Mouse (Mus musculus) embryo, embryonic 9.5 days (tissue): Measurements from ENCODE around the gene Cadps.
"Not testable (repeated sequence)": the region's sequence is repeated elsewhere in the genome, so short reads cannot be mapped to it uniquely, and the experiment has no call there.

Experiments
- DNase-seq: peaks from one replicate; pipeline ENCODE4 v3.0.0-alpha.2; 2017; ENCODE audit errors: extremely low spot score

Gene Cadps

DNA sequence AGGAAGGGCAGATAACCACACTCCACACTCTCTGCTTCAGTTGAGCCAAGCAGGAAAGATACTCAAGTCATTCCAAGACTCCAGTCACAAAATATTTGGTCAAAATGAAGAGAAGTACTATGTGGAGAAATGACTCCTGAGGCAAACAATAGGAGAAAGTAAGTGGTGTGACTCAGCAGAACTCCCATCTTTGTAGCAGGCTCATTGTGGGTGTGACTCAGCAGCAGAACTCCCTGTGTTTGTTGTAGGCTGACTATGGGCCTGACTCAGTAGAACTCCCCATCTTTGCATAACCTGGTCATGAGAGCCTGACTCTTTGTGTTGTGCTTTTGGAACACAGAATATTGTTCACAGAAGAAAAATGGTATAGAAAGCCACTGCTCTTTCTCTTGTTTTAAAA, 231.1 kb downstream of the Cadps start:
- DNase-seq = no peak

DNA sequence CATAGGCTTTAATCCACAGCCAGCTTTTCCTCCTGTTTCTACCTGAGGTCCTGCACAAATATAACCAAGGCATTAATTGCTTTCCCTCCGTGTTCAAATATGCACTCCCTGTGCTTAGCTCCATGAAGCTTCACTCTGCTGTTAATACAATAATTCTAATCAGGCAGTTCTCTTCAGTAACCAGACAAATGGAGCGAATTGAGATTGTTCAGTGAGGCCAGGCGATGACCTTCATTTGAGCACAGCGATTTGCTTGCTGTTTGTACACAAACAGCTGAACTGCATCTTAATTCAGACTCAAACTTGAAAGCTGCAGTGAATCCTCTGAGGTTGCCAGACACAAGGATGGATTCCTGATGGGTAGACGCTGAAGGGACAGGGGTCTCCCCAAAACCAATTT, 239.3 kb downstream of the Cadps start:
- DNase-seq = no peak

DNA sequence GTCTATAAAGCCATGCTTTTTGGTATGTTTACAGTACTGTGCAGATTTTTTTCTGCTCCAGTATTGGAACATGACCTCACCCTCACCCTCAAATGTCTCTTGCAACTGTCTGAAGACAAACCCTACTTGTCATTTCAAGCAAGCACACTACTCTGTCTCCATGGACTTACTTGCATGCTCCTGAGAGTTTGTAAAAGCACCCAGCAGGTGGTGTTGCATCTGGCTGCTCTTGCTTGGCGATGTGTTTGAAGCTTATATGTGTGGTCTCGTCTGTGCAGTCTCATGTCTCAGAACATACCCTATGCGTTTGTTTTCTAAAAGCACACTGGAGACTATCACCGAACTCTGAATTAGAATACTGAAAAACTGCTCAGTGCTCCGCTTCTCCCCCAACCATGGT, 241.2 kb downstream of the Cadps start:
- DNase-seq = no peak

DNA sequence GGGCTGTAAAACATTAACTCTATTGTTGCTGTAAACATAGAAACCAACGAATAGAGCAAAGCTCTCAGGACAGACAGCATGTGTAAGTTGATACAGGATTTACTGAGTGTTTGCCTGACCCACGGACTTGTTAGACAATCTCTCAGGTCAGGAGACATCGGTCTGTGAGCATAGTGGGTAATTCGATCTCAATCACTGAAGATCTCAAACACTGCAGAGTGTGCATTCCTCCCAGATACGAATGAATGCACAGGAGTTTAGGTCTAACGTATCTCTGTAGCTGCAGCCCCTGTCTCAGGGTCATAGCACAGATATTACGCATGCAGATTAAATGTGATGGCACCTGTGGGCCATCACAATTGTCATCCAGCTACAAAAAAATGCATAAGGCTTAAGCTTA, 242.1 kb downstream of the Cadps start:
- DNase-seq = peak; percentile 7

DNA sequence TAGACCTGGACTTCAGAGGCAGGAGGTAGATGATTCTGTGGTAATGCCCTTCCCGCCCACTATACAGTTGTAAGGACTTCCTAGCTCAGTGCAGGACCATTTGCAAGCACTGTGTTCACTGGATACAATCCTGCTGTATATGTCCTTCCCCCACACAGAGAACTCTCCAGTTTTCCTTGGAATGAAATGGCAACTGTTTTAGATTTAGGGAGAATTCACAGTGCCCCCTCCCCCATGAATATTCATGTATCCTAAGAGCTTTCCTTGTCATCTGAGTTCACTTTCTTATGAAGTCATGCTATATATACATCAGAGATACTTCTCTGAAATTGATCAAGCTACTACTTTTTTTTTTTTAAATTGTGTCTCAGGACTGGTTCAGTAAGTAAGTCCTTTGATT, 244.7 kb downstream of the Cadps start:
- DNase-seq = no peak

DNA sequence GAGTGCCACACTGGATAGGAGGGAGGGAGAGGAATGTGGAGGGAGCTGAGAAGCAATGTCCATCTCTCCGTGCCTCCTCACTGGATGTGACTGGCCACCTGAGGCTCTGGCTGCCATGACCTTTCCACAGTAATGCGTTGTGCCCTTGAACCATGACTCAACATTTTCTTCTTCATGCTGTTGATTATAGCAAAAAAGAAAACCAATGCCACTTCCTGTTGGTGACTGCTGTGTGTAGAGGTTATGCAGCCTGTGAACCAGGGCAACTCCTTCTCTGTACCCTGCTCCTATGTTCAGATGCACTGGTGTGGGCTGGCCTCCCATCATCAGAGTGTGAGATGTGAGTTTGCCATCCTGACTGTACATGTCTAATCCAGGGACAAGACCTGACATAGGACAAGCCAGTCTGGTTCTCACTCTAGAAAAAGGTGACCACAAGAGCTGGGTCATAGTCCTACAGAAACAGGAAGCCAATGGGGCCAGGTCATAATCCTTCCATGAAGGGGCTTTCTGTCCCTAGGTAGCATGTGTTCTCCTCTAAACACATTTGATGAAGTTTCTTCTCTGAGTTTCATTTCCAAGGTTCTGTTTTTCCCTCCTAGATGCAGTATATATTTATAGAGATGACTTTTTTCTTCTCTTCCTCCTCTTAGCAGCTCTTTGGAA, 245.3 kb downstream of the Cadps start:
- no peak for DNase-seq

DNA sequence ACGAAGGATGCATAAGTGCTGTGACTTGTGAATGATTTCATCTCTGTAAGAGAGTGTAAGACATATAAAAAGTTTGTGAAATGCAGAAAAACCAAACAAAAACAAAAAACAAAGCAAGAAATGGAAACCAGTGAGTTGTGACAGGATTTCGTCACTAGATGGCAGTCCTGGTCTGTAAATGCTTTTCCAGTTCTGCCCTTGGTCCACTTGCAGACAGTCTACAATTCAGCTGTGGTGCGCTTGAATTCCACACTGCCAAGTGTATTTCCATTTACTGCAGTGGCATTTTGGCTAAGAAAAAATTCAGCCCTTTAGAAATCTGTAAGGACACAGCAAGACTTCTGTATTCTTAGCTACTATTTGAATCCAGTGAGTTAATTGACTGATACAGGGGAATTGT, 247.8 kb downstream of the Cadps start:
- peak; percentile 58 for DNase-seq

DNA sequence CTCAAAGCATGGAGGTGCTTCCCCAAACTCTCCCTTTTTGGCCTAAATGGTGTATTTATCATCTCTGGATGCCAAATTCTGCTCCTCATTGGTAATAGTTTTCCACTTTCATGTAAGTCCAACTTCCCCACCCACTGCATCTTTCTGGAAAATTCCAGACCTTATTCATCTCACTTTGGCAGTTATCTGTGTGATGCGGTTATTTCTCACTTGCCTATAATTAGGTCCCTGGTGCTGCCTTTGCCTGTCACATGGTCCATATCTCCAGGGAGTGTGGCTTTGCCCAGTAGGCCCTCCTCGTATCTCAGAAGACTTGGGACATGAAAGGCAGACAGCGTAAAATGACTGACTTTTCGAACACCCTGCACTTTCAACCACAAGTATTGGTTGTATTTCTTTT, 248.5 kb downstream of the Cadps start:
- no peak for DNase-seq

DNA sequence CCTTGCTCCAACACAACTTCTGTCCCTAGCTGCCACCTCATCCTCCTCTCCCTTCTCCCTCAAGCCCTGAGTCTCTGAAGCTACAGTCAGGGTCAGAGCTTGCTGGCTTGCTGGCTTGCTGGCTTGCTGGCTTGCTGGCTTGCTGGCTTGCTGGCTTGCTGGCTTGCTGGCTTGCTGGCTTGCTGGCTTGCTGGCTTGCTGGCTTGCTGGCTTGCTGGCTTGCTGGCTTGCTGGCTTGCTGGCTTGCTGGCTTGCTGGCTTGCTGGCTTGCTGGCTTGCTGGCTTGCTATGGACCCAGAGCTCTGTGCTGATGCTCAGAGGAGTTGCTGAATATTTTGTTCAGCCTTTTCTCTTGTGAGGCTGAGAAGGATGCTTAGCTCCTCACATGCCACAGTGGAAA, 261.1 kb downstream of the Cadps start:
- not testable (repeated sequence) for DNase-seq

DNA sequence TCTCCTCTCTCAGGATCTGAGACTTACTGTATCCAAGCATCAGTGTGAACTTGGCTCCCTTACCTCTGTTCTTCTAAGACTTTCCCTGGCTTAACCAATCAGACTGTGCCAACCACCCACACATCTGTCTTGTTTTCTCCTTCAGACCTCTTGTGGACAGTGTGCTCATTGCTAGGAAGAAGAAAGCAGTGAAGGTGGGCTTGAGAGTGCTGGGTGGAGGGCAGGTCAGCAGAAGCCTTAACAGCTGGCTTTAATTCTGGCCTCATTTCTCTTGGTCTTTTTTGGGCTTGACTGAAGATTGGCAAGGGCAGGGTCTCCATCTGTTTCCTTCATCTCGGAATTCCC, 262.7 kb downstream of the Cadps start:
- no peak for DNase-seq

DNA sequence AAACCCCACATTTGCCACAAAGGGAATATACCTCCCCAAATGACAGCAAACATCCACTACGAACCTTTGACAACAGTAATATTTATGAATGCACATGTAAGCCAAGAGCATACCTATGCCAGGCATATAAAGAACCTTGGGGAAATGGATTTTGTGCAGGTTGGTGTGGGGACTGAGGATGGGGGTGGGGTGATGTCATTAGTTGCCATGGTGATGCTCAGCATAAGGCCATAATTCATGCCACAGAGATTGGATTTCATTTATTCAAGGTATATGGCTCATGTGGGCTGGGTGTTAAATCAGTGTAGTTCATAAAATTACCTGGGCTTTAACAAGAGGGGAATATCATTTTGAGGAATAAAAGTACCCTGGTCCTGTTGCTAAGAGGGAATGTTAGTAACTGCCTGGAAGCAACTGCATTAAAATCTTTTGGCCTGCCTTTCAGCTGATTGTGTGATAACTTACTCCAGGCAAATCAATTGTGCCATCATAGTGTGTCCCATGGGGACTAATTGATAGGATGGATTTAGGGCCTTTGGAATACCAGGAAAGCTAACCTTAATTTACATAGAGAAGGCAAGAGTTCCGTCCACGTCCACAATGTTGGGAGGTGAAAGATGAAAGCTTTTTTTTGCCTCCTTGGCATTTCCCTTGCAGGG, 263.2 kb downstream of the Cadps start:
- no peak for DNase-seq

DNA sequence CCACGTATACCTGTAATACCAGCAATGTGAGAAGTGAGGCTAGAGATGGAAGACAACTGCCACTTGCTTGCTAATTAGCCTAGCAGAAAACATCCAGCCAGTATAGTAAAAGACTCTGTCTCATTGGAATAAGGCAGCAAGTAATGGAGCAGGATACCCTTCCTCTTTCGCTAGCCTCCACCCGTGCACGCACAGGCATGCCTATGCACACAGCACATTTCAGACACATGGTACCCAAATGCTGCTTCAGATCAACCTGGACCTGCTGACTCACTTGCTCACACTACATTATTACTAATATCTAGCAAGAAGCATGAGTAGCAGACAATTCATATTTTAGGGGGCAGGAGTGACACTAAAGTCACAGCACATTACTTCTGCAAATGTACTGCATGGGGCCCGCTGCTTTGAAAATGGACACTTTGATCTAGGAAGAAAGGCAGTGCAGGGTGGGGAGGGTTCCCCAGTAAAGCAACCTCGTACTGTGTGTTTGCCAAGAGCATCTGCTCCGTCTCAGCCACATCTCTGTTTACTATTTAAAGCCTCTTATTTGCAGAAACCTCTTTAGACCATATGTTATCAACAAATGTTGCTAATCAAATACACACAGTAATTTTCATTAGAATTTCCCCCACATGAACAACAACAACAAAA, 263.8 kb downstream of the Cadps start:
- no peak for DNase-seq

DNA sequence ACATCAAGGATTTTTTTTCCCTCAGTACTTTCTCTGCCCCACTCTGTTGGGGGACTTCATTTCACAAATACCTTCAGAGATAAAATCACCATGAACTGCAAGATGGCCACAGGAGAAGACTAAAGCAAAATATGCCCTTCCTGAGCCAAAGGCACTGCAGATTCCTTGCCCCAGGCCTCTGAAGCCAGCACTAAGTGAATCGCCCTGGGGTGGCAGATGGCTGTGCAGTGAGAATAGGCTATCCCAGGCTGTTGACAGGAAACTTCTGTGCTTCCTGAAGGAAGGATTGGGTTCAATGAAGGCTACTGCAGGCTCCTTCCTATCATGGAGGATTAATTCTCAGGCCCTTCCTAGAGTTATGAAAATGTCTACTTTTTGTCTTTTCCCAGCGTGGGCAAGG, 268.4 kb downstream of the Cadps start:
- DNase-seq = no peak

DNA sequence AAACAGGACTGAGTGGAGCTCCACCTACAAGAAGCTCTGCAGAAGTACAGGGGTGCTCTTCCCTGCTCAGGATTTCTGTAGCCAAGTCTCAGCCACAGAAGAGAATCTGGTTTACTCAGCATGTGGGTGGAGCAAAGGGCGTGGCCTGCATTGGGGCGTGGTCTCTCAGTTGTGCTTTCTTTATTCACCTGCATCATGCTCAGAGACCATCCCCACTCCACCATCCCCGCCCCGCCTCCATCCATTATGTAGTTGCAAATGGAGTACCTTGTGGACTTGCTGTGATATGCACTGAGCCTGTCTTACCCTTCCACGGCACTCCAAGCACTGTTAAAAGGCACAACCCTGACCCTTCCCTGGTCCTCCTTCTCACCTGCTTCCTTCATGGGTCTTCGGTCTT, 271.5 kb downstream of the Cadps start:
- DNase-seq = no peak

DNA sequence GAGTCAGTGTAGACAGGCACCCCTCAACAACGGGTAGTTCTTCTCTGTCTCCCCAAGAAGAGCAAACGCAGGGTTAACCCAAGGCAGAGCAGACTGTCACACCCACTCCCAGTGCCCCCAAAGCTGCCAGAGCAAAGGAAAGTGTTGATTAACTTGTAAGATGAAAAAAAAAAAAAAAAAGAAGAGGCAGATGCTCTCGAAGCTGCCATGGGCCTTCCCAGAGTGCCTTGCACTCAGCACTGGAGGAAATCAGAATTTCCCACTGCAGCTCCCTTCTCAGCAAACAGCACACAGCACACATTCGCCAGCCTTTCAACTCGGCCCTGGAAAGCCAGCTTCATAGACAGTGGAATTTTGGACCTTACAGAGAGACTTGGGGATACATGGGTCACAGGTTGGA, 271.9 kb downstream of the Cadps start:
- no peak for DNase-seq

DNA sequence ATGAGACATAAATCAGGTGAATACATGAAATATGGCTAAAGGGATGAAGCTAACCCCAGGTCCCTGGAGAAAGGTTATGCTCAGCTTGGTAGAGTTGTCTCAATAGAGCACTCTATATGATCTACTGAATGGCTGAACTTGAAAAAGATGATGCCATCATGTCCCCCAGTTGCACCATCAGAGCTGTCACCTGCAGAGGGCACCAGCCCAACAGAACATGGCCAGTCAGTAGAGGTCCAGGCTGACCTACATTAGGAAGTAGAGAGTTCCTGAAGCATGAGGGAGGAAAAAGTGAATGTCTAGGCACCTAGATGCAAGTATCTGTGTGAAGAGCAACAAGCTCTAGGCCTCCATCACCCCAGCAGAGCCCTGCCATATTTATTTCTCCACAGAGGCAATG, 273.6 kb downstream of the Cadps start:
- no peak for DNase-seq

DNA sequence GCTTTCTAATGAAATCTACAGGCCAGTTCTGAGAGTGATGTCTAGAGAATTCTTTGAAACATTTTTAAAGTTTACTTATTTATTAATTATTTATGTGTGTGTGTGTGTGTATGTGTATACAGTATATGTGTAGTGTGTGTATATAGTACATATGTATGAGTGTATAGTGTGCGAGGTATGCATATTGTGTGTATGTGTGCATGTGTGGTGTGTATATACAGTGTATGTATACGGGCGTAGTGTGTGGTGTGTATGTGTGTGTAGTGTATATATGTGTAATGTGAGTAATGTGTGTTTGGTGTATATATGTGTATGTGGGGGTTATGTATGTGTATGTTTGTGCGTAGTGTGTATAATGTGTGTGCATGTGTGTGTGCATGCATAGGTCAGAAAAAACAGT, 275.4 kb downstream of the Cadps start:
- DNase-seq = no peak

DNA sequence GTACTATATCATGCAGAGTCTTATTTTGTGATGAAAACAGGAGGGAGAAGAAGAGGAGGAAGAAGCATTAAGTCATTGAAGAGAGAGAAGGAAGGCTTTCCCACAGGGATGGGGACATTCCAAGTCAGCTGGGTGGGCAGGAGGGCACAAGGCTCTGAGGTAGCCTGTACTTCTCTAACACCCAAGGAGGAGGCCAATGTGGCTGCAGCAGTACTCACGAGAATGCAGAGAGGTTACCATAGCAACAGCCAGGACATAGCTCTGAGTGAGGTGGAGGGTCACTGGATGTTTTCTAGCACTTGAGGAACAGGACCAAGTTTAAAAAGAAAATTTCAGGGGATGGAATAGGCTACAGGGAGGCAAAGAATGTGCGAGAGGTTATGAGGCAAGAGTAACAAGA, 281.1 kb downstream of the Cadps start:
- no peak for DNase-seq

DNA sequence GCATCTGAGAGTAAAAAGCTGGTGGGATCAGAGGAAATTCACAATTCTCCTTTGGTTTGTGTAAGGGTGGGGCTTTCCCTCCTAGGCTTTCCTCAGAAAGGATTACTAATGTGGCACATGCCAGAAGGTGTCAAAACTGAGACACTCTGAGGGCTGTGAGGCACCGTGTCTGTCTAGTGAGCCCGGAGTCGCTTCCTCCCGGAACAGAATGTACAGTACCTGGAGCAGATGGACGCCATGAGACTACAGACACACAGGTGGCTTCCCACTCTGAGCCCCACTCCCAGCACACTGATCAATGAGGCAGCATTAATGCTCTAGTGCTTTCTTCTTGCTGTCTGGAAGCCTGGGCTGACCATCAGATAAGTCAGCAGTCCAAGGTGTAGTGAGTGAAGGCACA, 283.8 kb downstream of the Cadps start:
- no peak for DNase-seq

DNA sequence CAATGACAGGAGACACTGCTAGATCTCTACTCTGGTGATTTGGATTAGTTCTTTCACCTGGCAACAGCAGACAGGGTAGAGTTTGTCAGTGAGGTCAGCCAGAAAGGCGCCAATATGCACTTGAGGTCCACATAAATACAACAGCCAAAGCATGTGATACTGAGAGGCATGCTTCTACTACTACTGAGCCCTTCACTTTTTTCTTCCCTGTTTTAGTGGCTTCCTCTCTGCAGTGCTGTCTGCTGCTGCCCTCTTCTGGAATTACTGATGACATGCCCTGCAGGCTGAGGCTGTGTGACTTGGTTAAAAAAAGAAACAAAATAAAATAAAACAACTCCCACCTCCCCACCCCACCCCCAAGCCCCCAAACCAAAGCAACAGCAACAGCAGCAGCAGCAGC, 291.8 kb downstream of the Cadps start:
- DNase-seq = peak; percentile 52

DNA sequence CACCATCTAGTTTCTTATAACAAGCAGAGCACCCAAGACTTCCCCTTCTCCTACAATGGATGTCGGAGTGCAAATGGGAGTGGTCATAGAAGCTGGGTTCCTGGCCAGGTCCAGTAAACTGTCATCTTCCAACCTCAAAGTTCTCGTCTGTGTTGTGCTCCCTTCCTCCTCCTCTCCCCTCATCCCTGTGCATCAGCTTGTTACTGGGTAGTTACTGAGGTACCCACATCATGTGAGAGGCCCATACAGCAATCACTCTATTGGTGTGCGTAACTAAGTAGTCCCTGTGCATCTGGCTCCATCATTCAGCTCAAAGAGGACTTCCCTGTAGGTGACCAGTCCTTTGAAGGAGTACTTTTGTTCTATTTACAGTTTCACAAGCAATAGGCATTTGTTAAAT, 292.3 kb downstream of the Cadps start:
- DNase-seq = no peak

DNA sequence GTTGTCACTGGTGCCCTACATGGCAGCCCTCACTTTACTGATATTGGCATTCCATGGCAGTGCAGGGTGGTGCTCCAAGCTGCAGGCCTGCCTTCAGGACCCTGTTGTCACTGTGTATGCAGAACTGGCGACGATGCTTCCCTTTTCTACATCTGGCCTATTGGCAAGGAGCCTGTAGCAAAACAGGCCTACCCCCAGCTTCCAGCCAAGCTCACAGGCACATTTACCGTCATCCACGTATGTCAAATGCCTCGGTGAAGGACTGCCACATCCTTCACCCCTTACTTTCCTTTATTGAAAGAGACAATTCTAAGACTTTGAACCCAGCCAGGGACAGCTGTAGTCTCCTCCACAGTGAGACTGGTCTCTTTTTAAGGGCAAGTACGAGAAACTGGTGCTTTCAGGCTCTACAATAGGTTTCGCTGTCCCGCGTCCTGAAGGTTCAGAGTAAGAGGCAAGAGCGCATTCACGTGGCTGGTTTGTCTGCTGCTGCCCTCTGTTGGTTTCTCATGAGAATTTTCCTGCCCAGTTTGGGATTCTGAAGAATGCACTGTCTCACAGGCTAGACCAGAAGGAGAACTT, 292.8 kb downstream of the Cadps start:
- peak; percentile 74 for DNase-seq

DNA sequence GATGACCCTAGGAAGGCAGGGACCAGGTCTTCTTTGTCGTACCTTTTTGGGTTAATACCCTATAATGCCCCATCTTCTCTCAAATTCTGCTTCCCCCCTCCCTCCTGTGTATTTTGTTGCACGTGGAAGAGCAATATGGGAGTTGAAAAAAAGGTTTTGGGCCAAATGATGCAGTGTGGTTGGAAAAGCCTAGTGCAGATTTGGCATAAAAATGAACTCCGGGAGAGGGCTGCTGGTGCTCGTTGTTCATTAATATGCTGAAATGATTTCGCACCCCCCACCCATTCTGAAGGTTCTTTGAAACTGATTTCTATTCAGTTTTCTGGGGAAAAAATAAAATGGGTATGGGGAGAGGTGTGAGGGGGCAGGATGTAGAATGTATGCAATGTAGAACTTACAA, 295.6 kb downstream of the Cadps start:
- no peak for DNase-seq
